Mouse (Mus musculus) embryonic facial prominence, embryonic 15.5 days (tissue): ENCODE results near the gene 1700001C02Rik. TPM values are rescaled to one million over a fixed set of nuclear protein-coding genes. Genes with fewer than 3 reads are reported as not detected.

ENCODE experiments used
- ATAC-seq: fragments of 200-750 bp; cut with Nextera tagmentation; 2 replicates; pipeline ENCODE4 v1.8.0; 2017; ENCODE audit warnings: low read depth, moderate TSS enrichment; ENCODE audit not compliant: insufficient number of reproducible peaks, low FRiP score, low TSS enrichment
- H3K27ac ChIP-seq: fragments of 300-500 bp; sonication (generic); replicated peaks from 2 replicates; pipeline ENCODE4 v1.5.1; 2015; ENCODE audit warnings: mild to moderate bottlenecking, inconsistent platforms
- H3K27me3 ChIP-seq: fragments of 300-500 bp; sonication (generic); 2 replicates; pipeline ENCODE4 v1.6.1; 2015; ENCODE audit warnings: inconsistent platforms
- H3K36me3 ChIP-seq: fragments of 300-500 bp; sonication (generic); 2 replicates; pipeline ENCODE4 v1.6.1; 2015; ENCODE audit warnings: mild to moderate bottlenecking, inconsistent platforms
- H3K4me1 ChIP-seq: fragments of 300-500 bp; sonication (generic); 2 replicates; pipeline ENCODE4 v1.6.1; 2015; ENCODE audit warnings: inconsistent platforms
- H3K4me2 ChIP-seq: fragments of 300-500 bp; sonication (generic); replicated peaks from 2 replicates; pipeline ENCODE4 v1.6.1; 2015; ENCODE audit warnings: mild to moderate bottlenecking, inconsistent platforms
- H3K4me3 ChIP-seq: fragments of 300-500 bp; sonication (generic); replicated peaks from 2 replicates; pipeline ENCODE4 v1.5.1; 2015; ENCODE audit warnings: mild to moderate bottlenecking, inconsistent platforms
- H3K9ac ChIP-seq: fragments of 300-500 bp; sonication (generic); 2 replicates; pipeline ENCODE4 v1.6.1; 2015; ENCODE audit warnings: inconsistent platforms
- H3K9me3 ChIP-seq: fragments of 300-500 bp; sonication (generic); replicated peaks from 2 replicates; pipeline ENCODE4 v1.6.1; 2016; ENCODE audit warnings: inconsistent platforms
- WGBS: fragments of 180-500 bp; shearing (Covaris S2); methylation state at CpG from one replicate; pipeline ENCODE4 v1.1.7; 2015; 5-methylcytosine and 5-hydroxymethylcytosine counted together
- polyA plus RNA-seq: library from polyadenylated mRNA; unstranded; fragments of >200 nt; fragmentation: Nextera tagmentation; extraction: Ambion mirVana; gene quantifications from 2 replicates; pipeline ENCODE4 v1.2.1, GENCODE M21; 2015

Gene 1700001C02Rik
- polyA plus RNA-seq, 1 experiment from 2014 or later, result 19.1 TPM

DNA sequence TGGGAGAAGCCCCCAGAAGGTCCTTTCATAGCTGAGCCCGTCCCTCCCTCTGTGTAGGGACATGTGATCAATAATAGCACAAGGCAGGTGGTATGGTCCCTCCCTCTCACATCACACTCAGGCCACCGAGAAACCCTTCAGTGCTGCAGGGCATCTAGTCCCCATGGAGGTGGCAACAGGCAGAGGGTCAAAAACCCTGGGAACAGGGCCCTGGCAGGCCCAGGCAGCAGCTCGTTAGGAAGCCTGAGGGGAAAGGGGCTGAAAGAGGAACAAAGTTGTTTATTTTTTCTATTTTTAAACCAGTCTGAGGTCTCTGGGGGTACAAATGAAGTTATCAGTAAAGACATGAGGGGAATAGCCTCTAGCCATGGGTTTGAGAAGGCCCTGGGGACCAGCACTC is 58.4 kb downstream of the 1700001C02Rik start:
- WGBS, result 30% methylated on average over 3 of the region's 3 CpGs

DNA sequence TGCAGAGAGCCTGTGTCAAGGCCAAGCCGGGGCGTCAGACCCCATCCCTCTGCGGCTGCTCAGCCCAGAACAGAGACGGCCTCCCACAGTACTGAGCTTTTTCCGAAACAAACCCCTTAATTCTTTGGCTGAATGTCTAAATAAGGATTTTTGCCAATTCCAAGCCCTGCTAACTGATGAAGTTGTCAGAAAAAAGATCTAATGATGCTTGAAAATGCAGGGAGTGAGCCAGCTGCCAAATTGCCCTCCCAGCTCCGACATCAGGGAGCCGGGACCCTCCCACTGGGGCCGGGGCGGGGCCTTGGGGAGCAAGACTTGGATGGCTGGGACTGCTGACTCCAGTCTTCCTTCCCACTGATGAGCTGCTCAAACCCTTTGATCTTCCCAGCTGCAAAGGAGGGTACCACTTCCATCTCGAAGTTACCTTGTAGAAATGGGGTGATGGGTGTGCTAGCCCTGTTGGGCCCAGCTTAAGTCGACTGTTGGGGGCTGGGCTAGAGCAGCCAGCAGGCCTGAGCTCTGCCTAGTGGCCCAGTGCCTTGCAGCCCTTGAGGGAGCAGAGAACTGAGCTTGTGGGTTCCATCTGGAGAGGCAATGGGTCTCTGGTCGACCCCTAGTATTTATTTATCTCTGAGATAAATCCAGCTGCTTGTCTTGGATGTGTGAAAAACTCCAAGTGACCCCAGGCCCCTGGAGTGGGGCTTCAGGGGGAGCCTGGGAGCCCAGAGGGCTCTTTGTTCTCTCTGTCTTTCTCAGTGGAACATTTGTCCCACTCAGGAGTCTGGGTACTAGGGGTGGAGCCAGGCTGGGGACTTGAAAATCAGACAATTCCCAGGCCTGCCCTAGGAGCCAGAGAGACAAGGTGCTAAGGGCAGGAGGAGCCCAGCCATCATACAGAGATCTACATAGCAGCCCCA is 60.3 kb downstream of the 1700001C02Rik start:
- Histone ChIP-seq H3K4me3 (no peak overlapping the region), H3K4me1 (peaks cover 7% of the 10 kb centered on the region), H3K4me2 (no peak overlapping the region), H3K36me3 (no peaks in the 10 kb centered on the region), H3K27me3 (no peaks in the 10 kb centered on the region), H3K9me3 (no peaks in the 10 kb centered on the region), H3K9ac (no peak overlapping the region), H3K27ac (no peak overlapping the region)
- 32% methylated on average over 12 of the region's 12 CpGs for WGBS
- ATAC-seq, result no peak

More for the DNA sequence above, 58.4 kb downstream of the 1700001C02Rik start:
- no peak overlapping the region for H3K9ac ChIP-seq
- H3K4me1 ChIP-seq, result peaks cover 14% of the 10 kb centered on the region
- H3K27me3 ChIP-seq, result no peaks in the 10 kb centered on the region
- H3K9me3 ChIP-seq, result no peaks in the 10 kb centered on the region
- ATAC-seq, result no peak
- H3K36me3 ChIP-seq, result no peaks in the 10 kb centered on the region
- H3K27ac ChIP-seq, result no peak overlapping the region
- H3K4me2 ChIP-seq, result no peak overlapping the region
- H3K4me3 ChIP-seq, result no peak overlapping the region

DNA sequence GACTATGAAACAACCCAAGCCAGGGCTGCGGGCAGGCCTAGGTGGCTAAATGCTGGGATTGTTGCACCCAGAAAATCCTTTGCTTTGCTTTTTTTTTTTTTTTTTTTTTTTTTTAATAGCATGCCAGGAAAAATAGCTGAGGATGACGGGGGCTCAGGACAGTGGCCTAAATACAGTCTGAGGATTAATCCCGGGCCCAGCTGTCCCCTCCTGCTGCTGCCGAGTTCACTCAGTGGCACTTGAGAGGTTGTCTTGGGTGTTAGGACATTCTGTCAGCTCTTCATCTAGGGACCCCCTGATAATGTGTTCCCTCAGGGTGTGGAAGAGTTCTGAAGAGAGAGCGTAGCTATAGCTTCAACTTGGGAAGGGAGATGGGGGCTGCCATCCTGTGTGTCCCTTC is 61.3 kb downstream of the 1700001C02Rik start:
- Histone ChIP-seq H3K4me1 (peaks cover 7% of the 10 kb centered on the region), H3K27ac (no peak overlapping the region), H3K9me3 (no peaks in the 10 kb centered on the region), H3K4me2 (no peak overlapping the region), H3K27me3 (no peaks in the 10 kb centered on the region), H3K36me3 (no peaks in the 10 kb centered on the region), H3K4me3 (no peak overlapping the region), H3K9ac (no peak overlapping the region)
- ATAC-seq, result no peak
- WGBS, result 70% methylated on average over 5 of the region's 5 CpGs

DNA sequence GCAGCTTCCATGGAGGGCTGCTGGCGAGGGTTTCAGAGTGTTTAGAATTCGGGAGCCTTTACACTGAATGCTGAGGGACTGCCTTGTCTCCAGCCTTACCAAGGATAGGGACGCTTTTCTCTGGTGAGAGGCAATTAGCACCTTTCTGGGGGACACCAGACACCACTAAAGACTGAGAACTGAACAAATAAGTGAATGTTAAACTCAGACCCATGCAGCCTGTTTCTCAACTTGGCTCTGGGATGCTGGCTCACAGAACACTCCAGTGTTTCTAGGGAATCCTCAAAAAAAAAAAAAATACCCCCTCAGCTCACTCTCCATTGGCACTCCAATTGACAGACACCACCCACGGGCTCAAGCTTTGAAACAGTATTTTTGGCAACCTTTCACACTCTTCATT is 63.1 kb downstream of the 1700001C02Rik start:
- no peaks in the 10 kb centered on the region for H3K36me3 ChIP-seq
- no peak overlapping the region for H3K4me2 ChIP-seq
- H3K27ac ChIP-seq, result no peak overlapping the region
- no peak for ATAC-seq
- no peaks in the 10 kb centered on the region for H3K9me3 ChIP-seq
- peaks cover 7% of the 10 kb centered on the region for H3K4me1 ChIP-seq
- WGBS, result 28% methylated on average over 4 of the region's 4 CpGs
- H3K9ac ChIP-seq, result no peak overlapping the region
- no peak overlapping the region for H3K4me3 ChIP-seq
- no peaks in the 10 kb centered on the region for H3K27me3 ChIP-seq

Other genes starting within 250 kb of the 1700001C02Rik start
- gene Selenoi, start 233.5 kb upstream of the 1700001C02Rik start, polyA plus RNA-seq, result 16.0 and 17.5 TPM in 2 replicates
- gene Drc1, start 184.7 kb upstream of the 1700001C02Rik start, polyA plus RNA-seq, result 4.4 and 8.5 TPM in 2 replicates
- gene Otof, start 4.1 kb upstream of the 1700001C02Rik start, polyA plus RNA-seq, result 0.91 and 1.2 TPM in 2 replicates
- gene Cib4, start 79.8 kb downstream of the 1700001C02Rik start, polyA plus RNA-seq, result 0.29 TPM in 1 of 2 replicates, not detected in the other
- 0.70 and 1.3 TPM in 2 replicates for gene Kcnk3, start 122.1 kb downstream of the 1700001C02Rik start, polyA plus RNA-seq
- 30.2 and 30.3 TPM in 2 replicates for gene Slc35f6, start 181.9 kb downstream of the 1700001C02Rik start, polyA plus RNA-seq
- 216 and 218 TPM in 2 replicates for gene Cenpa, start 200.7 kb downstream of the 1700001C02Rik start, polyA plus RNA-seq
- 9.8 and 13.9 TPM in 2 replicates for gene Dpysl5, start 245.5 kb downstream of the 1700001C02Rik start, polyA plus RNA-seq